In the genomic region with DNA sequence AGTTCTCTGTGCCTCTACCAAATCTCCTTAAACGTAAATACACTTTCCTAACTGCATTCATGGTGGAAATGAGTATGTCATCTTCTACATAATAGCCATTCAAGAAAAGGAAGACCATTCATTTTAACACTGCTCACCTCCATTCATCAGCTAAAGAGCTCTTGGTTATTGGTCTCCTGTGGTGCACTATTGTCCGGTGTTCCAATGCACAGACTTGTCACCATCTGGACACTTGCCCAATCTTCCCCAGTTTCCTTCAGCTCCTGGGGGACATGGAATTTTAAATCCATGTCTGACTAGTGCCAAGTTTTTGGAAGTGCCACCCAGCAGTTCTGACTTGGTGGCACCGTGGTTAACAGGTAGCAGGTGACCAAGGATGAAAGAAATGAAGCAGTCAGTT, we compare ENCODE assay signal across 19 mouse cellular contexts. TPM values are rescaled to one million over a fixed set of nuclear protein-coding genes. Genes with fewer than 3 reads are reported as not detected.
"Had no signal": no experiment of that assay in that cellular context is flagged by ENCODE, and none has a peak within 500 bp of the region (broad histone marks: within the 10 kb centered on the region; RNA-seq: fewer than 3 reads in every experiment).

No protein-coding gene starts in this region.

- ATAC-seq: midbrain, embryonic 16.5 days had no signal

- H3K9ac ChIP-seq: lung, embryonic 15.5 days; midbrain, embryonic 12.5 days; neural tube, embryonic 13.5 days; neural tube, embryonic 15.5 days had no signal

- H3K27me3 ChIP-seq: lung, embryonic 15.5 days; midbrain, embryonic 12.5 days; neural tube, embryonic 13.5 days; neural tube, embryonic 15.5 days had no signal

- H3K4me1 ChIP-seq: midbrain, embryonic 12.5 days; neural tube, embryonic 13.5 days; neural tube, embryonic 15.5 days had no signal

- H3K4me2 ChIP-seq: lung, embryonic 15.5 days; midbrain, embryonic 12.5 days; neural tube, embryonic 13.5 days; neural tube, embryonic 15.5 days had no signal

- H3K27ac ChIP-seq: lung, embryonic 15.5 days; midbrain, embryonic 10.5 days; midbrain, embryonic 12.5 days; neural tube, embryonic 13.5 days; neural tube, embryonic 15.5 days had no signal

- H3K4me3 ChIP-seq: lung, embryonic 15.5 days; midbrain, embryonic 10.5 days; midbrain, embryonic 12.5 days; myocyte; neural tube, embryonic 13.5 days; neural tube, embryonic 15.5 days had no signal

- H3K9me3 ChIP-seq: lung, embryonic 15.5 days; midbrain, embryonic 10.5 days; midbrain, embryonic 12.5 days; neural tube, embryonic 13.5 days; neural tube, embryonic 15.5 days had no signal

- H3K36me3 ChIP-seq: lung, embryonic 15.5 days; midbrain, embryonic 10.5 days; midbrain, embryonic 12.5 days; neural tube, embryonic 13.5 days; neural tube, embryonic 15.5 days had no signal

- DNase-seq: lung, postnatal 14 days; lung, postnatal 36 days; midbrain, embryonic 14.5 days; retina, postnatal 1 day; right cerebral cortex, adult 18-20 months; right cerebral cortex, postnatal 25 days; right cerebral cortex, postnatal 4 days; spleen, adult 18-20 months; thymus, adult 18-20 months; thymus, postnatal 14 days; thymus, postnatal 36 days had no signal

RNA-seq across cellular contexts. Expression of gene Stxbp6, which starts 54.5 kb away (rescaled TPM):
- total RNA-seq: megakaryocyte-erythroid progenitor cell, adult 5-6 weeks had no signal
- polyA plus RNA-seq: myocyte had no signal
